Mouse (Mus musculus): ENCODE measurements around the gene Vwa1.

- TF ChIP-seq CTCF (IDR thresholded peaks at IDR 0.05 in 2 of 3, conservative IDR thresholded peaks at IDR 0.05 in 1 of 3; ENCODE audit: control insufficient read depth in 1 of 3, insufficient read depth in 1 of 3, low read depth in 2 of 3, low read length in 3 of 3, poor library complexity in 1 of 3, severe bottlenecking in 1 of 3) = no peak
- no peak for TF ChIP-seq EP300 (IDR thresholded peaks at IDR 0.05; ENCODE audit: low read depth in 1 of 2, low read length in 2 of 2)
- no peak for TF ChIP-seq MAX (IDR thresholded peaks at IDR 0.05; ENCODE audit: low read length)
- TF ChIP-seq POLR2A (IDR thresholded peaks at IDR 0.05; ENCODE audit: control insufficient read depth in 1 of 2, insufficient read depth in 1 of 2, low read depth in 1 of 2, low read length in 2 of 2, poor library complexity in 1 of 2) = no peak
- TF ChIP-seq POLR2AphosphoS2 (IDR thresholded peaks at IDR 0.05; ENCODE audit: low read length) = no peak; the same call in 1 of the 2 replicates
- TF ChIP-seq USF1 (IDR thresholded peaks at IDR 0.05; ENCODE audit: low read depth, low read length) = no peak
These were observed 41.2 kb downstream of the Vwa1 start for GRCm38 (mm10) chr4:155733267-155733666.

Data from MEL (cell line).